Mouse (Mus musculus) midbrain, embryonic 11.5 days (tissue): ENCODE data around the gene Ndufs2. TPM values are rescaled to one million over a fixed set of nuclear protein-coding genes. Genes with fewer than 3 reads are reported as not detected.

Experiments
- ATAC-seq: fragments of 200-750 bp; cut with Nextera tagmentation; 2 replicates; pipeline ENCODE4 v1.8.0; 2017; ENCODE audit warnings: moderate TSS enrichment, moderate library complexity; ENCODE audit not compliant: low FRiP score
- DNase-seq: peaks from one replicate; pipeline ENCODE4 v3.0.0; 2015; ENCODE audit warnings: low spot score; ENCODE audit errors: missing footprints
- H3K27ac ChIP-seq: fragments of 300-500 bp; sonication (generic); 2 replicates; pipeline ENCODE4 v1.5.1; 2014; ENCODE audit warnings: low read depth, low read length
- H3K27me3 ChIP-seq: fragments of 300-500 bp; sonication (generic); 2 replicates; pipeline ENCODE4 v1.6.1; 2014; ENCODE audit warnings: mild to moderate bottlenecking, low read length, moderate library complexity, mixed read lengths; ENCODE audit not compliant: control insufficient read depth, insufficient read depth
- H3K36me3 ChIP-seq: fragments of 300-500 bp; sonication (generic); 2 replicates; pipeline ENCODE4 v1.6.1; 2014; ENCODE audit warnings: mild to moderate bottlenecking, low read length, moderate library complexity, mixed read lengths; ENCODE audit not compliant: control insufficient read depth, insufficient read depth
- H3K4me1 ChIP-seq: fragments of 300-500 bp; sonication (generic); 2 replicates; pipeline ENCODE4 v1.6.1; 2014; ENCODE audit warnings: low read length; ENCODE audit not compliant: control insufficient read depth, insufficient read depth
- H3K4me2 ChIP-seq: fragments of 300-500 bp; sonication (generic); 2 replicates; pipeline ENCODE4 v1.6.1; 2014; ENCODE audit warnings: mild to moderate bottlenecking, moderate library complexity
- H3K4me3 ChIP-seq: fragments of 300-500 bp; sonication (generic); 2 replicates; pipeline ENCODE4 v1.5.1; 2014; ENCODE audit warnings: low read depth, low read length
- H3K9ac ChIP-seq: fragments of 300-500 bp; sonication (generic); 2 replicates; pipeline ENCODE4 v1.6.1; 2014; ENCODE audit warnings: low read length
- H3K9me3 ChIP-seq: fragments of 300-500 bp; sonication (generic); 2 replicates; pipeline ENCODE4 v1.6.1; 2016; ENCODE audit warnings: low read length; ENCODE audit not compliant: control insufficient read depth
- WGBS: fragments of 180-500 bp; shearing (Covaris S2); extraction: QIAGEN DNeasy Blood & Tissue Kit; methylation state at CpG from one replicate; pipeline ENCODE4 v1.1.7; 2014; 5-methylcytosine and 5-hydroxymethylcytosine counted together
- polyA plus RNA-seq: library from polyadenylated mRNA; unstranded; fragments of >200 nt; fragmentation: Nextera tagmentation; extraction: Ambion mirVana; gene quantifications from 2 replicates; pipeline ENCODE4 v1.2.1, GENCODE M21; 2014

The Ndufs2 gene
- polyA plus RNA-seq, 1 experiment from 2014 or later, result 232 TPM

DNA sequence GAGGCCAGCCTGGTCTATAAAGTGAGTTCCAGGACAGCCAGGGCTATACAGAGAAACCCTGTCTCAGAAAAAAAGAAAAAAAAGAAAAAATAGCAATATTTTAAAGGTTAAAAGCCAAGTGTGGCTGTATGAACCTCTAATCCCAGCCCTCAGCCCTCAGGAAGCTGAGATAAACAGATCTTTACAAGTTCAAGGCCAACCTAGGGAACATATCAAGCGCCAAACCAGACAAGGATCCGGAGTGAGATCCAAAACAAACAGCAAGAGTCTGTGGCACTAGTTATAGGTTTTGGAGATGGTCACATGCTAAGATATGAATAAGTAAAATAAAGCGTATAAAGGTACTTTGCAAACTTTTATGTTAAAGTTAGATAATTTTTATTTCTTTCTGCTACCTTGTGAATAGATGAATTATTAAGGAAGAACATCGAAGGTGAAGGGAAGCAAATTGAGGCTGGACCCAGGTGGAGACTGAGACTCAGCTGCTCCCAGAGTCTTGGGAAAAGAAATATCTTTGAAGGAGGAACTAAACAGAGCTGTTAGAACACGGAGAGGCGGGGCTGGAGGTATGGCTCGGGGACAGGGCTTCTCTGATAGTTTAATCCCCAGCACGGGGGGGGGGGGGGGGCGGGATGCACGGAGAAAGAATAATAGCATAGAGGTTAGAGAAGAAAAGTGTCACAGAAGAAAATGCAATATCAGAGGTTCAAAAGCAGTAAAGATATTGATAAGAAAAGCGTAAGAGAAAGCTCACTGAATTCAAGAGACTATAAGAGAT is 47.5 kb downstream of the Ndufs2 start:
- 61% methylated on average over 9 of the region's 11 CpGs for WGBS
- ATAC-seq, result no peak
- H3K36me3 ChIP-seq, result no peaks in the 10 kb centered on the region
- H3K4me1 ChIP-seq, result no peaks in the 10 kb centered on the region
- H3K27ac ChIP-seq, result no peak overlapping the region
- H3K27me3 ChIP-seq, result no peaks in the 10 kb centered on the region
- no peak overlapping the region for H3K4me3 ChIP-seq
- no peaks in the 10 kb centered on the region for H3K9me3 ChIP-seq
- no peak overlapping the region for H3K4me2 ChIP-seq
- no peak overlapping the region for H3K9ac ChIP-seq
- DNase-seq, result no peak

DNA sequence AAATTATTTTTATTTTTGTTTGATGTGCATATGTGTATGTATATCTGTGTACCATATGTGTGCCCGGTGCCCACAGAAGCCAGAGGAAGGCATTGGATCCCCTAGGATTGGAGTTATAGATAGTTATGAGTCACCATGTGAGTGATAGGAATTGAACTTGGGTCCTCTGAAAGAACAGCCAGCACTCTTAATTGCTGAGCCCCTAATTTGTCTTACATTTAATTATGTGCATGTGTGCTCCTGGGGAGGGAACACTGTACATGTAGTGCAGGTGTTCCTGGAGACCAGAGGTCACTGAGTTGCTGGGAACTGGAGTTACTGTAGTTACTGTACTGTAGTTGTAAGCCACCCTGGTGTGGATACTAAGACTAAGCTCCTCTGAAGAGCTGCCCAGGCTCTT is 50.4 kb downstream of the Ndufs2 start:
- H3K27me3 ChIP-seq, result peaks cover 5% of the 10 kb centered on the region; the same call in 1 of the 2 replicates
- no peak overlapping the region for H3K9ac ChIP-seq
- no peaks in the 10 kb centered on the region for H3K36me3 ChIP-seq
- H3K4me1 ChIP-seq, result peaks cover 2% of the 10 kb centered on the region; the same call in 1 of the 2 replicates
- no peak overlapping the region for H3K4me2 ChIP-seq
- DNase-seq (peak; percentile 62), ATAC-seq (no peak)
- 100% methylated on average over 1 of the region's 1 CpGs for WGBS
- no peak overlapping the region for H3K4me3 ChIP-seq
- no peaks in the 10 kb centered on the region for H3K9me3 ChIP-seq
- no peak overlapping the region for H3K27ac ChIP-seq

DNA sequence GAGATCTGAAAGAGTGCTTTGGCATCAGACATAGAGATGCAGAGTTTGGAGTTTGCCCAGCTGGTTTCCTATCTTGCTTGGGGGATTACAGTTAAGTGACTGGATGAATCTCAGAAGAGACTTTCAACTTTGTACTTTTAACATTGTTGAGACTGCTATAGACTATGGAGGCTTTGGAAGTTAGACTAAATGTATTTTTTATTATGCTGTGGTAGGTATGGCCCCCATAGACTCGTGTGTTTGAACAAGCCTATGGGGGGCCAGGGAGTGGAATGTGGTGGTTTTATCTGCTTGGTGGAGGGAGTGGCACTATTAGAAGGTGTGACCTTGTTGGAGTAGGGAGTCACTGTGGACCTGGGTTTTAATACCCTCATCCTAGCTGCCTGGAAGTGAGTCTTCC is 51.7 kb downstream of the Ndufs2 start:
- Histone ChIP-seq H3K4me3 (no peak overlapping the region), H3K4me1 (peaks cover 2% of the 10 kb centered on the region; the same call in 1 of the 2 replicates), H3K9me3 (no peaks in the 10 kb centered on the region), H3K9ac (no peak overlapping the region), H3K36me3 (no peaks in the 10 kb centered on the region), H3K27me3 (peaks cover 14% of the 10 kb centered on the region; the same call in 1 of the 2 replicates), H3K4me2 (no peak overlapping the region), H3K27ac (no peak overlapping the region)
- WGBS, result 72% methylated on average over 1 of the region's 1 CpGs
- no peak for ATAC-seq
- DNase-seq, result peak; percentile 53

DNA sequence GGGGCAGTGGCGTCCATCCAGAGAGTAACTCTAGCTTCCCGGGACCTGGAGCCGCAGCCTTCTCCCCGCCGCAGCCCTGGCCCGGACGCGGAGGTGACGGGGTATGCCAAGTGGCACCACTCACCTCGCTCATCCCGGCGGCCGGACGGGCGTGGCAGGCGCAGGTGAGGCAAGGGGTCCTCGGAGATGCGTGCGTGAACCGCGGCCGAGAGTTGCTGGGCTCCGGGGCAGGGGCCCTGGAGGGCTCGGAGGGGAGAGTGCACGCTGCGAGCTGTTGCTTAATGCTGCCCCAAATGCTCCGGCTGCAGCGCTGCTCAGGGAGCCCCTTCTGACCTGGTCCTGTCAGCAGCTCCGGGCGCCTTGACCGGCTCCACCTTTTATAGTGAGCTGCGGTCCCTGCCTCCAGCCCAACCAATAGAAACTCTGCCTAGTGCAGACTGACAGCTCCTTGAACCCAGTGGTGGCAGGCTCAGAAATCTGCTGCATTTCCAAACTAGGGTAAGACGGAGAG is 55.2 kb downstream of the Ndufs2 start, which contains the start of gene Pcp4l1:
Pcp4l1 (minus strand) TSS at position 382 of the 511 bp plus-strand sequence.
- ATAC-seq (peak; percentile 82), DNase-seq (peak; percentile 95)
- no peak within 1 kb of the TSS for H3K27ac ChIP-seq
- H3K4me2 ChIP-seq, result peak within 1 kb of the TSS; percentile 98
- WGBS, result under 1% methylated on average over 33 of the region's 33 CpGs
- no peaks in the 10 kb centered on the region for H3K9me3 ChIP-seq
- peaks cover 17% of the 10 kb centered on the region; the same call in 1 of the 2 replicates for H3K27me3 ChIP-seq
- H3K4me1 ChIP-seq, result peaks cover 18% of the 10 kb centered on the region
- H3K4me3 ChIP-seq, result peak within 1 kb of the TSS; percentile 64
- H3K36me3 ChIP-seq, result no peaks in the 10 kb centered on the region
- H3K9ac ChIP-seq, result peak within 1 kb of the TSS; percentile 68

DNA sequence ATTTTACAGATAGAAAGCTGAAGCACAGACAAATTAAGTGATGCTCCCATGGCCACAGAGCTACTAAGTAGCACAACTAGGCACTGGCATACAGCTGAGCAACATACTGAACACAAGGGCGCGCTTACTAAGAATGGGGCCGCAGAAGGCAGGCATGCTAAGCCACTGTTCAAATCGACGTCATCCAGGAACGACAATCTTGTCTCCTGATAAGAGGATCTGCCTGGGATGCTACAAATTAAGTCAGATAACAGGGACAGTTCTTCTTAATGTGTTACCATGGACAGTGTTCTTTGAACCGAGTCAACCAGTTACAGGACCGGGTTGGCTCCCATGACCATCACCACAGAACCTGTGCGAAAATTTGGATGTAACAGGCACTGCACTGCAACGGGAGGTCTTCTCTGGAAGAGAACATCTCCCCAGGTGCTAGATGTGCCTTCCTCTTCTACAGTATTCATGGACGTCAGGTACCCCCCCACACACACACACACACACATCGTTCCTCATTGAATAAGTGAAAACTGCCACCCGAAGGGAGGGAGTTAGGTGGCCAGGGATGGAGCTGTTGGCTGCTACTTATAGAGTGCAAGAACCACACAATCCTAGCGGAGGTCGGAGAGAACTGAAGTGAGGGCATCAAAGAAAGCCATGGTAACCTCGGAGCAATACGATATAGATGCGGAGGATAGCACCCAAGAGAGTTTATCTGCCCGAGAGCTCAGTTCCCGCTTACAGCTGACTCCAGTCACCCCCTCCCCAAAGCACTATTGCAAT is 56.0 kb downstream of the Ndufs2 start:
- no peaks in the 10 kb centered on the region for H3K9me3 ChIP-seq
- peak overlapping the region; percentile 64 for H3K4me3 ChIP-seq
- ATAC-seq, result peak; percentile 23; the same call in 1 of the 2 replicates
- H3K4me2 ChIP-seq, result peak overlapping the region; percentile 98
- peaks cover 18% of the 10 kb centered on the region for H3K4me1 ChIP-seq
- no peak for DNase-seq
- no peaks in the 10 kb centered on the region for H3K36me3 ChIP-seq
- no peak overlapping the region for H3K27ac ChIP-seq
- WGBS, result 3% methylated on average over 20 of the region's 20 CpGs
- H3K27me3 ChIP-seq, result peaks cover 17% of the 10 kb centered on the region; the same call in 1 of the 2 replicates
- H3K9ac ChIP-seq, result peak overlapping the region; percentile 68

GRCm38 (mm10) chr1:171193911-171194830 is 57.0 kb downstream of the Ndufs2 start:
- no peak for ATAC-seq
- peak; percentile 94 for DNase-seq
- no peak overlapping the region for H3K4me3 ChIP-seq
- peaks cover 24% of the 10 kb centered on the region for H3K4me1 ChIP-seq
- H3K36me3 ChIP-seq, result no peaks in the 10 kb centered on the region
- no peaks in the 10 kb centered on the region for H3K9me3 ChIP-seq
- H3K27ac ChIP-seq, result peak overlapping the region; percentile 55; the same call in 1 of the 2 replicates
- H3K4me2 ChIP-seq, result peak overlapping the region; percentile 37
- H3K27me3 ChIP-seq, result peaks cover 17% of the 10 kb centered on the region; the same call in 1 of the 2 replicates
- H3K9ac ChIP-seq, result no peak overlapping the region; the same call in 1 of the 2 replicates
- WGBS, result 22% methylated on average over 11 of the region's 11 CpGs

- Histone ChIP-seq H3K27ac (peak overlapping the region; percentile 55; the same call in 1 of the 2 replicates), H3K36me3 (no peaks in the 10 kb centered on the region), H3K4me3 (peak overlapping the region; percentile 2; the same call in 1 of the 2 replicates), H3K4me1 (peaks cover 32% of the 10 kb centered on the region), H3K4me2 (peak overlapping the region; percentile 37), H3K27me3 (peaks cover 17% of the 10 kb centered on the region; the same call in 1 of the 2 replicates), H3K9me3 (no peaks in the 10 kb centered on the region), H3K9ac (peak overlapping the region; percentile 47; the same call in 1 of the 2 replicates)
- WGBS, result 4% methylated on average over 18 of the region's 18 CpGs
- DNase-seq (peak; percentile 95), ATAC-seq (peak; percentile 53)
Measured at GRCm38 (mm10) chr1:171193093-171193840, 57.9 kb downstream of the Ndufs2 start.
